Mouse (Mus musculus): ENCODE results near the gene Olfr1386.
"Not testable (repeated sequence)": the region's sequence is repeated elsewhere in the genome, so short reads cannot be mapped to it uniquely, and the experiment has no call there.

Gene Olfr1386

DNA sequence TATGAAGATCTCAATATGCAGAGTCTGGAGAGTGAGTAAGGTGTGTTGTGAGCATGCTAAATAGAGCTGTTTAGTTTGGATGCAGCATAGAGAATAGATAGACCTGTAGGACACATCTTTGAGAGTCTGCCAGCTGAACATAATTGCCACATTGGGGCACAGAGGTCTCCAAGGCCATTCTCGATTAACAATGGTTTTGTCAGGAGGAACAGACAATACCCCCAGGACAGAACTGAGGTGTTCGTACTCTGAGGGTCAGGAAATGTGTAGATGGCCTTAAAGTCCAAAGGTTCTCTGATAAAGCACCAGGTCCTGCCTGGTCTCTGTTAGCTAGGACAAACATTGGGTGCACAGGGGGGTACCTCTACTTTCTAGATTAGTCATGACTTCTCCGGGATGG is at the start of gene Olfr1386:
Gene Olfr1386 (plus strand): TSS at position 301 of the 400 bp plus-strand sequence.
- DNase-seq (ENCODE audit: low read depth in 1 of 2, low spot score in 2 of 2) = not testable (repeated sequence)

- no peak for DNase-seq (ENCODE audit: low read depth in 1 of 2, low spot score in 2 of 2)
These were observed 42.1 kb upstream of the Olfr1386 start, which contains the start of gene Olfr1389 for GRCm38 (mm10) chr11:49422767-49423166. Gene Olfr1389, plus strand, starts transcription at chr11:49423067.

- DNase-seq (ENCODE audit: low read depth in 1 of 2, low spot score in 2 of 2) = no peak
These were observed 39.5 kb upstream of the Olfr1386 start for GRCm38 (mm10) chr11:49425257-49425927.

DNA sequence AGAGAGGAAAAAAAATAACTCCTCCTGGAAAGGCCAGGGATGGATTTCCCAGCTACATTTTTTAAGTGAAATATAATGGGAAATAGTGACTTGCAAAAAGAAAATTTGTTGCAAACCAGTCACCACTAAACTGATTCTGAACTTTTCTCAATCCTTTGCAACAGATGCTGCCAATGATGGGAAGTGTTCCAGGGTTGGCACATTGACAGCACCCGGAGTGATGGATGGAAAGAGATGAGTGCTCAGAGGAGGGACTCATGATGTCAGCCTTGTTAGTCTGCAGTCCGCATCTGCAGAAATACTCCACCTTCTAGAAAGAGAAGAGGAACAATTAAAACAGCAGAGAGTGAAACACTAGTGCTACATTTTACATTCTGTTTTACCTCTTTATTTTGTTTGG is 35.2 kb upstream of the Olfr1386 start:
- no peak for DNase-seq (ENCODE audit: low read depth in 1 of 2, low spot score in 2 of 2)

GRCm38 (mm10) chr11:49436411-49436810 is 28.4 kb upstream of the Olfr1386 start, which contains the start of gene Olfr1388:
Gene Olfr1388, plus strand, starts transcription at chr11:49436624.
- no peak for DNase-seq (ENCODE audit: low read depth in 1 of 2, low spot score in 2 of 2)

DNA sequence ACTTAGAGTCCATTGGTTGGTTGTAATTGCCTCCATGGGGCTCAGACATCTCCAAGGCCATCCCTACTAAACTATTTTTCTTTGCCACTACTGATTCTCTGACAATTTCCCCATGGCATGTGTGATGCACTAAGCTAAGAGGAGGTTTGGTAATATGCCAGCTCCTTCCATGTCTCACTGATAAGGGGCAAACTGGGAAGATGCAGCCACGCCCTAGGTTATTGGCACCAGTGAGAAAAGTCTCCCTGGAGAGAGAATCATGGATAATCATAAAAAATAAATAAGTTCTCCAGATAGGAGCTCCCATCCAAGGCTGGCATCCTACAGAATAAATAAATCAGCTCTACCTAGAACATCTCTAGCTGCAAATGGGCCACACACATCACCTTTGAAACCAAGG is 9.8 kb upstream of the Olfr1386 start, which contains the start of gene Olfr1387:
Gene Olfr1387 (plus strand): TSS at position 301 of the 400 bp plus-strand sequence.
- no peak for DNase-seq (ENCODE audit: low read depth in 1 of 2, low spot score in 2 of 2)

- no peak for DNase-seq (ENCODE audit: low read depth in 1 of 2, low spot score in 2 of 2)
These were observed 21.1 kb downstream of the Olfr1386 start for GRCm38 (mm10) chr11:49485973-49486372.

DNA sequence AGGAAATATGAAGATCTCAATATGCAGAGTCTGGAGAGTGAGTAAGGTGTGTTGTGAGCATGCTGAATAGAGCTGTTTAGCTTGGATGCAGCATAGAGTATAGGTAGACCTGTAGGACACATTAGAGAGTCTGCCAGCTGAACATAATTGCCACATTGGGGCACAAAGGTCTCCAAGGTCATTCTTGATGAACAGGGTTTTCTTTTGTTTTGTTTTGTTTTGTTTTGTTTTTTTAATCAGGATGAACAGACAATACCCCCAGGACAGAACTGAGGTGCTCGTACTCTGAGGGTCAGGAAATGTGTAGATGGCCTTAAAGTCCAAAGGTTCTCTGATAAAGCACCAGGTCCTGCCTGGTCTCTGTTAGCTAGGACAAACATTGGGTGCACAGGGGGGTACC is 23.9 kb downstream of the Olfr1386 start, which contains the start of gene Olfr1385:
Gene Olfr1385 (plus strand): TSS at position 301 of the 400 bp plus-strand sequence.
- not testable (repeated sequence) for DNase-seq (ENCODE audit: low read depth in 1 of 2, low spot score in 2 of 2)

- no peak for DNase-seq (ENCODE audit: low read depth in 1 of 2, low spot score in 2 of 2)
These were observed 53.2 kb downstream of the Olfr1386 start for GRCm38 (mm10) chr11:49518086-49518485.

GRCm38 (mm10) chr11:49519348-49519747 is 54.5 kb downstream of the Olfr1386 start, which contains the start of gene Olfr1383:
Gene Olfr1383, plus strand, starts transcription at chr11:49519648.
- no peak for DNase-seq (ENCODE audit: low read depth in 1 of 2, low spot score in 2 of 2)
